Mouse (Mus musculus) ES-CJ7 (cell line): Measurements from ENCODE around the gene Mcf2l.

ENCODE experiments used
- DNase-seq: peaks from one replicate; pipeline ENCODE4 v3.0.0; 2011; ENCODE audit warnings: low read depth, low spot score

Mcf2l gene

GRCm38 (mm10) chr8:12994468-12994867, 120.9 kb downstream of the Mcf2l start:
- no peak for DNase-seq

- DNase-seq, result no peak
These were observed 121.9 kb downstream of the Mcf2l start for GRCm38 (mm10) chr8:12995481-12995880.

- no peak for DNase-seq
These were observed 123.2 kb downstream of the Mcf2l start for GRCm38 (mm10) chr8:12996831-12997275.

GRCm38 (mm10) chr8:12998331-12998730, 124.7 kb downstream of the Mcf2l start:
- DNase-seq, result no peak

GRCm38 (mm10) chr8:12999793-13000192, 126.2 kb downstream of the Mcf2l start:
- DNase-seq, result no peak

- DNase-seq, result no peak
These were observed 133.9 kb downstream of the Mcf2l start for GRCm38 (mm10) chr8:13007458-13007857.

GRCm38 (mm10) chr8:13010313-13010712, 136.7 kb downstream of the Mcf2l start:
- peak; percentile 41 for DNase-seq

- no peak for DNase-seq
These were observed 146.0 kb downstream of the Mcf2l start for GRCm38 (mm10) chr8:13019560-13019959.

- DNase-seq, result no peak
These were observed 148.2 kb downstream of the Mcf2l start for GRCm38 (mm10) chr8:13021830-13022229.

GRCm38 (mm10) chr8:13025487-13026224, 152.1 kb downstream of the Mcf2l start, which contains the start of gene F7:
F7 (plus strand) TSS chr8:13026034.
- no peak for DNase-seq

- DNase-seq, result no peak
These were observed 154.0 kb downstream of the Mcf2l start for GRCm38 (mm10) chr8:13027615-13028014.

- DNase-seq, result no peak
These were observed 154.9 kb downstream of the Mcf2l start for GRCm38 (mm10) chr8:13028482-13028881.

GRCm38 (mm10) chr8:13036346-13036812, 162.8 kb downstream of the Mcf2l start:
- no peak for DNase-seq

GRCm38 (mm10) chr8:13037015-13037414, 163.4 kb downstream of the Mcf2l start, which contains the start of gene F10:
F10 (plus strand) TSS chr8:13037308.
- no peak for DNase-seq

- DNase-seq, result no peak
These were observed 164.0 kb downstream of the Mcf2l start for GRCm38 (mm10) chr8:13037569-13037968.

- no peak for DNase-seq
These were observed 165.4 kb downstream of the Mcf2l start for GRCm38 (mm10) chr8:13039054-13039453.

GRCm38 (mm10) chr8:13041459-13041858, 167.9 kb downstream of the Mcf2l start:
- DNase-seq, result no peak

- DNase-seq, result no peak
These were observed 174.0 kb downstream of the Mcf2l start for GRCm38 (mm10) chr8:13047652-13048051.

GRCm38 (mm10) chr8:13050550-13050949, 176.9 kb downstream of the Mcf2l start:
- peak; percentile 79 for DNase-seq

- no peak for DNase-seq
These were observed 183.7 kb downstream of the Mcf2l start for GRCm38 (mm10) chr8:13057351-13057750.

GRCm38 (mm10) chr8:13060441-13061150, 187.0 kb downstream of the Mcf2l start, which contains the start of gene Proz:
Proz (plus strand) TSS chr8:13060914.
- no peak for DNase-seq

GRCm38 (mm10) chr8:13063112-13063511, 189.5 kb downstream of the Mcf2l start:
- DNase-seq, result no peak
